Comparison of ENCODE assay signal across 36 mouse cellular contexts in genomic region chr4:49050628-49051027, GRCm38 (mm10). TPM values are rescaled to one million over a fixed set of nuclear protein-coding genes. Genes with fewer than 3 reads are reported as not detected.
"Had no signal": no experiment of that assay in that cellular context is flagged by ENCODE, and none has a peak within 500 bp of the region (broad histone marks: within the 10 kb centered on the region; RNA-seq: fewer than 3 reads in every experiment).

No protein-coding gene starts in this region.

- H3K4me3 ChIP-seq: limb, embryonic 10.5 days; limb, embryonic 12.5 days; limb, embryonic 13.5 days; limb, embryonic 15.5 days; liver, embryonic 12.5 days; liver, embryonic 13.5 days; liver, embryonic 15.5 days; lung, embryonic 15.5 days; megakaryocyte, embryonic 14.5 days; midbrain, embryonic 10.5 days; midbrain, embryonic 12.5 days; midbrain, embryonic 13.5 days; midbrain, embryonic 15.5 days; myocyte; neural tube, embryonic 12.5 days had no signal

- H3K4me1 ChIP-seq: limb, embryonic 10.5 days; limb, embryonic 12.5 days; limb, embryonic 13.5 days; limb, embryonic 15.5 days; liver, embryonic 12.5 days; liver, embryonic 13.5 days; liver, embryonic 15.5 days; lung, embryonic 15.5 days; megakaryocyte, embryonic 14.5 days; midbrain, embryonic 10.5 days; midbrain, embryonic 12.5 days; midbrain, embryonic 13.5 days; midbrain, embryonic 15.5 days; neural tube, embryonic 12.5 days had no signal

- H3K9ac ChIP-seq: limb, embryonic 12.5 days; limb, embryonic 13.5 days; limb, embryonic 15.5 days; liver, embryonic 12.5 days; liver, embryonic 13.5 days; liver, embryonic 14.5 days; liver, embryonic 15.5 days; liver, postnatal 0 days; lung, embryonic 14.5 days; lung, embryonic 15.5 days; midbrain, embryonic 12.5 days; midbrain, embryonic 13.5 days; midbrain, embryonic 15.5 days; neural tube, embryonic 12.5 days had no signal

- ATAC-seq: liver, embryonic 12.5 days; liver, postnatal 0 days; midbrain, embryonic 13.5 days; midbrain, embryonic 15.5 days; midbrain, embryonic 16.5 days had no signal

- DNase-seq: left cerebral cortex, postnatal 4 days; liver; liver, embryonic 13.5 days; liver, postnatal 0 days; lung, adult 18-20 months; lung, adult 2 months; lung, embryonic 14.5 days; lung, postnatal 10 days; lung, postnatal 14 days; lung, postnatal 36 days; lung, postnatal 4 days; midbrain, embryonic 14.5 days had no signal

- H3K36me3 ChIP-seq: limb, embryonic 10.5 days; limb, embryonic 12.5 days; limb, embryonic 13.5 days; limb, embryonic 15.5 days; liver, embryonic 12.5 days; liver, embryonic 13.5 days; liver, embryonic 15.5 days; lung, embryonic 15.5 days; midbrain, embryonic 10.5 days; midbrain, embryonic 12.5 days; midbrain, embryonic 13.5 days; midbrain, embryonic 15.5 days; neural tube, embryonic 12.5 days had no signal

- H3K27ac ChIP-seq: limb, embryonic 10.5 days; limb, embryonic 12.5 days; limb, embryonic 13.5 days; limb, embryonic 15.5 days; liver, embryonic 12.5 days; liver, embryonic 13.5 days; liver, embryonic 14.5 days; liver, embryonic 15.5 days; lung, embryonic 15.5 days; macrophage; midbrain, embryonic 10.5 days; midbrain, embryonic 12.5 days; midbrain, embryonic 13.5 days; midbrain, embryonic 15.5 days; neural tube, embryonic 12.5 days had no signal

- H3K9me3 ChIP-seq: limb, embryonic 10.5 days; limb, embryonic 12.5 days; limb, embryonic 13.5 days; limb, embryonic 15.5 days; liver, embryonic 12.5 days; liver, embryonic 13.5 days; liver, embryonic 15.5 days; lung, embryonic 15.5 days; megakaryocyte, embryonic 14.5 days; midbrain, embryonic 10.5 days; midbrain, embryonic 12.5 days; midbrain, embryonic 13.5 days; midbrain, embryonic 15.5 days; neural tube, embryonic 12.5 days had no signal

- H3K4me2 ChIP-seq: limb, embryonic 12.5 days; limb, embryonic 13.5 days; limb, embryonic 15.5 days; liver, embryonic 11.5 days; liver, embryonic 12.5 days; liver, embryonic 13.5 days; liver, embryonic 15.5 days; lung, embryonic 14.5 days; lung, embryonic 15.5 days; midbrain, embryonic 11.5 days; midbrain, embryonic 12.5 days; midbrain, embryonic 13.5 days; midbrain, embryonic 15.5 days; neural tube, embryonic 12.5 days had no signal

- H3K27me3 ChIP-seq: limb, embryonic 12.5 days; limb, embryonic 13.5 days; limb, embryonic 15.5 days; liver, embryonic 12.5 days; liver, embryonic 13.5 days; liver, embryonic 15.5 days; lung, embryonic 15.5 days; megakaryocyte, embryonic 14.5 days; midbrain, embryonic 12.5 days; midbrain, embryonic 13.5 days; midbrain, embryonic 15.5 days; neural tube, embryonic 12.5 days had no signal

RNA-seq across cellular contexts. Expression of gene Plppr1, which starts 8.4 kb away (rescaled TPM):
- total RNA-seq: megakaryocyte progenitor cell, adult 5-6 weeks; megakaryocyte, adult 5-6 weeks; megakaryocyte-erythroid progenitor cell, adult 5-6 weeks; monocyte, adult 5-6 weeks had no signal
- polyA plus RNA-seq: liver, adult 2 months; lung, adult 2 months; macrophage; myocyte had no signal
